Mouse (Mus musculus): ENCODE data around the gene Grm3. TPM values are rescaled to one million over a fixed set of nuclear protein-coding genes. Genes with fewer than 3 reads are reported as not detected.

Grm3 gene
- polyA plus RNA-seq, 1 experiment from 2014 or later = 17.8 TPM

DNA sequence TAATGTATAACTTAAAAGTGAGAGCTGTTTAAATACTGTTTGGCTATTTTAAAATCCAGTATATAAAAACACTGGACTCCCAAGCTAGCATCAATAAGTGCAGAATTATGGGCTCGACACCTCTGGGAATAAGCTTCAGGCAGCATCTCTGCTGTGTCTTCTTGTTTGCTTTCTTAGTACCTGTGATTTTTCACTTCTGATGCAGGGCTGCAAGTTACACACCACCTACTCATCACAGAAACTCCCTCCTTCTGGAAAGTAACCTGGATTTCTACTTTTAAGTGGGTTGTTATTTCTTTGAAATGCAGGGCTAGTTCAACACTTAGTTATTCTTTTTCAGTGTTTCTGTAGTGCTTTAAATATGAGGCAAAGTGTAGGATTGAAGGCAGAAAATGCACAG, 32.6 kb downstream of the Grm3 start:
- H3K4me2 ChIP-seq (replicated peaks) = no peak overlapping the region
- H3K9me3 ChIP-seq = no peaks in the 10 kb centered on the region
- no peak overlapping the region for H3K4me3 ChIP-seq (replicated peaks)
- H3K9ac ChIP-seq (replicated peaks) = no peak overlapping the region
- 88% methylated on average over 1 of the region's 1 CpGs for WGBS
- no peaks in the 10 kb centered on the region for H3K36me3 ChIP-seq
- peaks cover 19% of the 10 kb centered on the region for H3K4me1 ChIP-seq (replicated peaks)
- no peaks in the 10 kb centered on the region for H3K27me3 ChIP-seq
- H3K27ac ChIP-seq = no peak overlapping the region
- ATAC-seq = no peak

GRCm38 (mm10) chr5:9690599-9691242, 34.2 kb downstream of the Grm3 start:
- H3K4me2 ChIP-seq (replicated peaks) = no peak overlapping the region
- peaks cover 19% of the 10 kb centered on the region for H3K4me1 ChIP-seq (replicated peaks)
- H3K27me3 ChIP-seq = no peaks in the 10 kb centered on the region
- H3K4me3 ChIP-seq (replicated peaks) = no peak overlapping the region
- H3K9me3 ChIP-seq = no peaks in the 10 kb centered on the region
- ATAC-seq = peak; percentile 93
- no peaks in the 10 kb centered on the region for H3K36me3 ChIP-seq
- no peak overlapping the region for H3K9ac ChIP-seq (replicated peaks)
- WGBS = 24% methylated on average over 3 of the region's 3 CpGs
- no peak overlapping the region; the same call in 1 of the 2 replicates for H3K27ac ChIP-seq

DNA sequence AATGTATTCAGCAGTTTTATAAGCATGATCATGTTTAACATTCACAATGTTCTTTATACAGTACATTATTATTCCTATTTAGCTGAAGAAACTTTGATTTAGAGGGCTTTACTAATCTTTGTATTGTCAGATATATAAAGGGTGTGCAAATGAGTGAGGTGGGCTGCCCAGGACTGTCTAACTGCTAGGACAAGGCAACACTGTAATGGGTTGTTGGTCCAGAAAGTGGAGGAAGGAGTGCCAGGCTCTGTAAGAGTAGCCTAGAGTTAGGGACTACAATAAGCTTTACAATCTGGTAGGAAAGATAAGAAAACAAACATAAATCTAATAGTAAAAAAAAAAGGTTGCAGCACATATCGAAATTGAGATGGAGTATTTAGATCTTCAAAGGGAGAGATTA, 34.8 kb downstream of the Grm3 start:
- Histone ChIP-seq H3K9me3 (no peaks in the 10 kb centered on the region), H3K27ac (no peak overlapping the region), H3K4me2 (replicated peaks) (no peak overlapping the region), H3K9ac (replicated peaks) (no peak overlapping the region), H3K4me1 (replicated peaks) (peaks cover 19% of the 10 kb centered on the region), H3K36me3 (no peaks in the 10 kb centered on the region), H3K4me3 (replicated peaks) (no peak overlapping the region), H3K27me3 (no peaks in the 10 kb centered on the region)
- peak; percentile 87 for ATAC-seq
- WGBS = 12% methylated on average over 1 of the region's 1 CpGs

- no peak overlapping the region for H3K4me2 ChIP-seq (replicated peaks)
- no peak overlapping the region for H3K27ac ChIP-seq
- H3K9ac ChIP-seq (replicated peaks) = no peak overlapping the region
- H3K9me3 ChIP-seq = no peaks in the 10 kb centered on the region
- H3K27me3 ChIP-seq = no peaks in the 10 kb centered on the region
- H3K4me3 ChIP-seq (replicated peaks) = no peak overlapping the region
- ATAC-seq = no peak
- H3K4me1 ChIP-seq (replicated peaks) = 0 out of 2 replicates have a peak, but pooled peaks cover 2% of the 10 kb centered on the region
- H3K36me3 ChIP-seq = no peaks in the 10 kb centered on the region
- WGBS = 55% methylated on average over 2 of the region's 2 CpGs
These were observed 41.8 kb downstream of the Grm3 start for GRCm38 (mm10) chr5:9683204-9683603.

DNA sequence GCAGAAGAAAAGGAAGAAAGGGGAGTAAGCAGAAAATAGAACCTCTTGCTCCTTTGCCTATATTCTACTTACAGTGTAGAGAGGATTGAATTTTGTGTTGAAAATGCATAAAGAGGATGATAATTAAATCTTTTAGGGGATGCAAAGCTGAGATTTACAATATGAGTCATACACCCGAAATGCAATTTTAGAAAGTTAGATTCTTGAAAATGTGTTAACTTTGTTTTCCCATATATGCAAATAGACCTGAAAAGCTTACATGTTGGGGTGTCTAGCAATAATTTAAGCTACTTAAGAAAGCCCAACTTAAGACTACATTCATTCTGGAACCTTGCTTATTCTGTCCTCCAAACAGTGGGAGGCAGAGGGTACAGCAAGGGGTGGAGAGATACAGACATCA, 56.0 kb downstream of the Grm3 start:
- no peaks in the 10 kb centered on the region for H3K36me3 ChIP-seq
- no peak overlapping the region for H3K4me3 ChIP-seq (replicated peaks)

DNA sequence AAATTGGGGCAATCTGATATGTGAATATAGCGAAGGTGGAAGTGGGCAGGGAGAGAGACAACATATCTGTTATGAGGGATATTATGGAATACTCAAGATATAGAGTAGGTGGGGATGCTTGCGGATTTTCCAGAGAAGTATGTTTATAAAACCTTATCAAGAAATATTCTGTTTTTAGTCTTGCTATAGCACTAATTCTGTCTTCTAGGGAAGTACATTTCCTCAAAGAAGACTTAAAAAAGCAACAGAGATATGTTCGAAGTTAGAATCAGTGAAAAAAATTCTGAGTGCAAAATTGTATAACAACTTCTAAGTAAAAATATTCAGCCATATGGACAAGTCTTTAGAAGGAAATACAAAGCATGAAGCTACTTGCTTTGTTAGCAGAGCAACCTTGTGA, 61.6 kb downstream of the Grm3 start:
- Histone ChIP-seq H3K36me3 (no peaks in the 10 kb centered on the region), H3K27ac (no peak overlapping the region), H3K27me3 (no peaks in the 10 kb centered on the region), H3K4me3 (replicated peaks) (no peak overlapping the region), H3K9me3 (no peaks in the 10 kb centered on the region), H3K4me1 (replicated peaks) (peaks cover 5% of the 10 kb centered on the region; the same call in 1 of the 2 replicates), H3K9ac (replicated peaks) (no peak overlapping the region), H3K4me2 (replicated peaks) (no peak overlapping the region)
- ATAC-seq = no peak
- WGBS = 95% methylated on average over 3 of the region's 3 CpGs

More for the DNA sequence above, 56.0 kb downstream of the Grm3 start:
- no peaks in the 10 kb centered on the region for H3K9me3 ChIP-seq
- no peaks in the 10 kb centered on the region for H3K27me3 ChIP-seq
- no peaks in the 10 kb centered on the region for H3K4me1 ChIP-seq (replicated peaks)
- no peak for ATAC-seq
- no peak overlapping the region for H3K4me2 ChIP-seq (replicated peaks)
- 89% methylated on average over 1 of the region's 1 CpGs for WGBS
- H3K27ac ChIP-seq = no peak overlapping the region
- no peak overlapping the region for H3K9ac ChIP-seq (replicated peaks)

GRCm38 (mm10) chr5:9661870-9662589, 62.9 kb downstream of the Grm3 start:
- 37% methylated on average over 9 of the region's 9 CpGs for WGBS

DNA sequence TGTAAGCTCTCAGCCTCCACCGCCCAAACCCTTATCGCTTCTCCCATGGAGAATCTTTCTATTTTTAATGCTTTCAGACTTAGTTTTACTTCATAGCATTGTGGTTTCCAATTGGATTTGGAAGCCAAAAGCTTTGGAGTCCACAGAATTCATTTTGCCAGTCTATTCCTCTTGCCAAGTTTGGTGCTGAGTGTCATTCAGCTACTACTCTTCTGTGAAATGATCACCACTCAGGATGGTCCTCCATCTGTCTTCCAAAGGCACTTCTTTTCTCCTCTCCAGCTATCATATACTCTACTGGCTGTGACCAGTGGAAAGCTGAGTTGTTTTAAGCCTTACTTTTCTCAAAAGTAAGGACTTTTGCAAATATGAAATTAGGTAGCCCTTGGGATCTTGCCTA, 86.4 kb downstream of the Grm3 start:
- ATAC-seq = no peak
- H3K4me1 ChIP-seq (replicated peaks) = no peaks in the 10 kb centered on the region
- no peaks in the 10 kb centered on the region for H3K27me3 ChIP-seq

More at GRCm38 (mm10) chr5:9661870-9662589, 62.9 kb downstream of the Grm3 start:
- H3K36me3 ChIP-seq = no peaks in the 10 kb centered on the region
- no peaks in the 10 kb centered on the region for H3K9me3 ChIP-seq
- H3K27me3 ChIP-seq = no peaks in the 10 kb centered on the region
- H3K4me3 ChIP-seq (replicated peaks) = no peak overlapping the region
- peak overlapping the region; percentile 26; the same call in 1 of the 2 replicates for H3K27ac ChIP-seq
- peaks cover 5% of the 10 kb centered on the region; the same call in 1 of the 2 replicates for H3K4me1 ChIP-seq (replicated peaks)
- H3K9ac ChIP-seq (replicated peaks) = no peak overlapping the region
- H3K4me2 ChIP-seq (replicated peaks) = no peak overlapping the region; the same call in 1 of the 2 replicates
- ATAC-seq = peak; percentile 95

DNA sequence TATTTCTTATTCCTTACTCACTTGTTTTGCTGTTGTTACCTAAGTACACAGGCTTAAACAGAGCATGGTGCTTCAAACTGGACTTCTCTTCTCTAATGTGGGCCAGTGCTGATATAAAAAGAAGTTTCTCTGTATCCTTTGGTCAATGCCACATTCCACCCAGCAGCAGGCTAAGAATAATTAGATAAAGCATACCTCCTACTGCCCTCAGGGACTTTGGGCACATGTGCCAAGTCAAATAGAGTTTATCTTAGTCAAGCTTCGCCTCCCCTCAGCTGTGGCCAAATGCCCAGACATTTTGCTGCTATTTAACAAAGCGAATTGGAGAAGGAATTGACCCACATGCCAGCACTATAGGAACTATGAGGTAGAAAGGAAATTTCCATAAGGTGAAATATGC, 97.8 kb downstream of the Grm3 start:
- Histone ChIP-seq H3K4me1 (replicated peaks) (peaks cover 9% of the 10 kb centered on the region), H3K4me2 (replicated peaks) (no peak overlapping the region), H3K9ac (replicated peaks) (no peak overlapping the region), H3K9me3 (no peaks in the 10 kb centered on the region), H3K27me3 (no peaks in the 10 kb centered on the region), H3K36me3 (no peaks in the 10 kb centered on the region), H3K4me3 (replicated peaks) (no peak overlapping the region), H3K27ac (no peak overlapping the region)
- no peak; the same call in 1 of the 2 replicates for ATAC-seq
- 73% methylated on average over 2 of the region's 2 CpGs for WGBS

More for the DNA sequence above, 86.4 kb downstream of the Grm3 start:
- H3K4me3 ChIP-seq (replicated peaks) = no peak overlapping the region
- H3K36me3 ChIP-seq = no peaks in the 10 kb centered on the region
- H3K9ac ChIP-seq (replicated peaks) = no peak overlapping the region
- H3K27ac ChIP-seq = no peak overlapping the region
- 97% methylated on average over 2 of the region's 2 CpGs for WGBS
- no peak overlapping the region for H3K4me2 ChIP-seq (replicated peaks)
- no peaks in the 10 kb centered on the region for H3K9me3 ChIP-seq

DNA sequence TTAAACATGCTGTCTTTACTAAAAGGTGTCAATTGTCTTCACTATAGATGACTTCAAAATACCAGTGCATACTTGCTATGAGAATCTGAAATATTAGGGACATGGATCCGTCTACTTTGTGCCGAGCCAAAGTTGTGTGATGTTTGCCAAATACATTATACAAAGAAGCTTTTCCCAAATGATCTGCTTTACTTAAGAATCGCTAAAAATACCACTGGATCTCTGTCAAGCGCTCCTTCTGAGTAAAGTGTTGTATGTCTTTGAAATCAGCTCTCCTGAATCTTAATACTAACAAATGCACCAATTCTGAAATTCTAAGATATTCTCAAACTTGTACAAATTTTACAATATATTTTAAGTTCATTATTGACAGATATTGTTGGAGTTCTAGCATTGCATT, 100.6 kb downstream of the Grm3 start:
- H3K4me3 ChIP-seq (replicated peaks) = no peak overlapping the region
- no peak overlapping the region for H3K9ac ChIP-seq (replicated peaks)
- 81% methylated on average over 4 of the region's 4 CpGs for WGBS
- ATAC-seq = no peak
- H3K36me3 ChIP-seq = no peaks in the 10 kb centered on the region
- H3K27me3 ChIP-seq = no peaks in the 10 kb centered on the region
- H3K9me3 ChIP-seq = no peaks in the 10 kb centered on the region
- H3K27ac ChIP-seq = no peak overlapping the region
- H3K4me2 ChIP-seq (replicated peaks) = no peak overlapping the region
- peaks cover 9% of the 10 kb centered on the region for H3K4me1 ChIP-seq (replicated peaks)

GRCm38 (mm10) chr5:9623095-9623459, 101.9 kb downstream of the Grm3 start:
- Histone ChIP-seq H3K4me3 (replicated peaks) (no peak overlapping the region), H3K9ac (replicated peaks) (no peak overlapping the region), H3K27me3 (no peaks in the 10 kb centered on the region), H3K36me3 (no peaks in the 10 kb centered on the region), H3K4me1 (replicated peaks) (peaks cover 9% of the 10 kb centered on the region), H3K4me2 (replicated peaks) (peak overlapping the region; percentile 7; the same call in 1 of the 2 replicates), H3K27ac (no peak overlapping the region), H3K9me3 (no peaks in the 10 kb centered on the region)
- 4% methylated on average over 4 of the region's 4 CpGs for WGBS
- peak; percentile 88 for ATAC-seq

GRCm38 (mm10) chr5:9622264-9623094, 102.5 kb downstream of the Grm3 start:
- Histone ChIP-seq H3K4me2 (replicated peaks) (peak overlapping the region; percentile 7; the same call in 1 of the 2 replicates), H3K27ac (no peak overlapping the region)
- peak; percentile 55; the same call in 1 of the 2 replicates for ATAC-seq

More at GRCm38 (mm10) chr5:9622264-9623094, 102.5 kb downstream of the Grm3 start:
- Histone ChIP-seq H3K9ac (replicated peaks) (no peak overlapping the region), H3K36me3 (no peaks in the 10 kb centered on the region), H3K27me3 (no peaks in the 10 kb centered on the region), H3K4me3 (replicated peaks) (no peak overlapping the region), H3K4me1 (replicated peaks) (peaks cover 9% of the 10 kb centered on the region), H3K9me3 (no peaks in the 10 kb centered on the region)
- WGBS = 51% methylated on average over 4 of the region's 4 CpGs

All from midbrain, embryonic 13.5 days (tissue).